Mouse (Mus musculus) duodenum, adult 2 months (tissue): Measurements from ENCODE around the gene Fam210b. TPM values are rescaled to one million over a fixed set of nuclear protein-coding genes. Genes with fewer than 3 reads are reported as not detected.

ENCODE experiments used
- polyA plus RNA-seq: library from polyadenylated mRNA; depleted of rRNA; stranded (reverse); fragments of >200 nt; gene quantifications from 2 replicates; pipeline ENCODE4 v1.2.3, GENCODE M21; 2012; ENCODE audit warnings: low replicate concordance; rRNA removed

The Fam210b gene
- 20.4 and 27.0 TPM in 2 replicates for polyA plus RNA-seq

DNA sequence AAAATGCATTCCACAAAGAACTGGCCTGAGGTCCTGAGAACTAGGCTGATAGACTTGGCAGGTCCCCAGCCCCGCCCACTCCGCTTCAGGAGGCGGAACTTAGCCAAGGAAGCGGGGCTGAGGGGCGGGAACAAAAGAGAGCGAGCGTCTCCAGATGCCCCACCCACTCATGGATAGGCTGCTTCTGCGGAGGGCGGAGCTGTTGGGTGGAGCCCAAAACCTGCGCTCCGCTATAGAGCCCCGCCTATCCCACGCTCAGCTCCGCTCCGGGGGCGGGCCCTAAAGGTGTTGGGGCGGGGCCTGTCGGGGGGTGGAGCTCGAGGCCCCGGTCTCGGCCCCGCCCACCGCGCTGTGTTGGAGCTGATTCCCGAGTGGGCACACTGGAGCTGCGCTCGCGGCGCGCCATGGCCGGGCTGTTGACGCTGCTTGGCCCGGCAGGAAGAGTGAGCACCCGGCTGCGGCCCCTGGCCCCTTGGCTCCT is at the start of gene Fam210b:
Fam210b (plus strand) TSS at position 308 of the 481 bp plus-strand sequence.

DNA sequence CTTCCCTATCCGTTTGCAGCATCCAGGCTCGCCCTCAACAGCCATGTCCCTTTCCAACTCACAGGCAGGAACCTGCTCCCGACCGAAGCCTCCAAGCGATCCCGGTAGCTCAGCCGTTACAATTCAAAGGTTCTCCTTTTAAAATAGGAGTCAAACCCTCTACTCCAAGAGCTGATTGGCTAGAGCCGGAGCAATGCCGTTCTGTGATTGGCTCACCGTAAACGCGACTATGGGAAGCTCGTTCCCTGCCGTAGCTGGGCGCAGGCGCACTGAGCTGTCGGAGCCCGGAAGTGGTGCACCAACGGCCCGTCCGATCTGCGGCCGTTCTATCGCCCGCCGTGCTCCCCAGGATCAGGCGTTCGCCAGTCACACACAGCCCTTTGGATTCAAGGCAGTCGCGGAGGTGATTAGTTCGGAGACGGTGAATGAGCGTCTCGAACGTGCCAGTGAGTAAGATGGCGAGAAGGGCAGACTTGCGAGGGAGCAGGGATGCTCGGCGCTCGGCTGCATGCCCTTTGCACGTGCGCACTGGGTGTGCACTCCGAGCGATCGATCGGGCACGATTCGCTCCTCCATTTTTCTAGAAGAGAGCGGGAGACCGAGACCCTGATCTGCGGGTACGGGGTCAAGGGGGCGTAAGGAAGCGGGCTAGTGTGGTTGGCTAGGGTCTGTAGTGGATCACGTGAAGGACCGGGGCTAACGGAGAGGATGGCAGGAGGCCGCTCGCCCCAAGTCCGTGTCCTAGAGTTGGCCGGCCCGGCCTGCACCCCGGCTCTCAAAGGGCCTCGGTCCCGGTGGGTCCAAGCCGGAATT is 25.3 kb downstream of the Fam210b start, which contains the start of the genes Aurka and Cstf1:
Aurka (minus strand) TSS at position 125 of the 813 bp plus-strand sequence.
Cstf1 (plus strand) TSS at position 271 of the 813 bp plus-strand sequence.

GRCm38 (mm10) chr2:172393391-172394051 is 48.2 kb downstream of the Fam210b start, which contains the start of gene Cass4:
Gene Cass4 (plus strand): TSS chr2:172393794.

Other genes starting within 250 kb of the Fam210b start
- not detected in 2 replicates for gene Mc3r, start 97.1 kb upstream of the Fam210b start, polyA plus RNA-seq
- 6.4 and 6.7 TPM in 2 replicates for gene Aurka, start 25.0 kb downstream of the Fam210b start, polyA plus RNA-seq
- 16.2 and 16.7 TPM in 2 replicates for gene Cstf1, start 25.1 kb downstream of the Fam210b start, polyA plus RNA-seq
- 0.16 and 0.59 TPM in 2 replicates for gene Cass4, start 48.2 kb downstream of the Fam210b start, polyA plus RNA-seq
- gene Rtf2, start 95.0 kb downstream of the Fam210b start, polyA plus RNA-seq: 19.1 and 29.3 TPM in 2 replicates
- gene Gcnt7, start 113.0 kb downstream of the Fam210b start, polyA plus RNA-seq: not detected in 2 replicates
- not detected in 2 replicates for gene Fam209, start 127.0 kb downstream of the Fam210b start, polyA plus RNA-seq
- not detected in 2 replicates for gene Tfap2c, start 204.0 kb downstream of the Fam210b start, polyA plus RNA-seq